Mouse (Mus musculus) ovary, postnatal 36 days (tissue): ENCODE results near the gene Coq8b.
A peak's percentile ranks its signal among the peaks of the same experiment; 100 is the strongest.
"Not testable (repeated sequence)": the region's sequence is repeated elsewhere in the genome, so short reads cannot be mapped to it uniquely, and the experiment has no call there.

ENCODE experiments used
- DNase-seq: peaks from one replicate; pipeline ENCODE4 v3.0.0; 2022; ENCODE audit warnings: low spot score, mixed read lengths

The Coq8b gene

DNA sequence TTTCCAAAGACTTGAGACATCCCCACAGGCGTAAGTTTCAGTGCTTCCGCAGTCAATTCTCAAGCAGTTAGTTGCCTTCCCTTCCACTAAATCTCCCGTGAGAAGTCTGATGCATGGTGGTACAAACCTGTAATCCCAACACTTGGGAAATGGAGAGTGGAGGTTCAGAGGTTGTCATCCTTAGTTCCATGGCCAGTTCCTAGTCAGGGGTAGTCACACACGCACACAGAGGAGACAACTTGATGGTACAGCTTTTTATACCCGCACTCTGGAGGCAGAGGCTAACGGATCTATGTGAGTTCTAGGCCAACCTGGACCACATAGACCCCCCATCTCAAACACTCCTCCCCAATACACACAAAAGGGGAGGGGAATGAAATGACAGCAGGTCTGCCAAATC lies 4.0 kb upstream of the Coq8b start:
- no peak for DNase-seq

DNA sequence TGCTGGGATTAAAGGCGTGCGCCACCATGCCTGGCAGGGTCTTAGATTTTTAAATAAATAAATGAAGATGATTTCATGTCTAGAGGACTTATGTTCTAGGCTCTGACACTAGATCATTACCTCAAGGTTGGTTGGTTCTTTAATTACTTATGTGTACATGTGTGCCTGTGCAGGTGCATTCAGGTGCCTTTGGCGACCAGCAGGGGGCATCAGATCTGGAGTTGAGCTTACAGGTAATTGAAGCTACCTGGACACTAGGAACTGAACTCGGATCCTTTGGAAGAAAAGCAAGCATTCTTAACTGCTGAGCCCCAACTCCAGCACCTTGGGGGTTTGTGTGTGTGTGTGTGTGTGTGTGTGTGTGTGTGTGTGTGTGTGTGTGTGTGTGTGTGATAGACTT lies 2.0 kb upstream of the Coq8b start:
- DNase-seq: no peak

DNA sequence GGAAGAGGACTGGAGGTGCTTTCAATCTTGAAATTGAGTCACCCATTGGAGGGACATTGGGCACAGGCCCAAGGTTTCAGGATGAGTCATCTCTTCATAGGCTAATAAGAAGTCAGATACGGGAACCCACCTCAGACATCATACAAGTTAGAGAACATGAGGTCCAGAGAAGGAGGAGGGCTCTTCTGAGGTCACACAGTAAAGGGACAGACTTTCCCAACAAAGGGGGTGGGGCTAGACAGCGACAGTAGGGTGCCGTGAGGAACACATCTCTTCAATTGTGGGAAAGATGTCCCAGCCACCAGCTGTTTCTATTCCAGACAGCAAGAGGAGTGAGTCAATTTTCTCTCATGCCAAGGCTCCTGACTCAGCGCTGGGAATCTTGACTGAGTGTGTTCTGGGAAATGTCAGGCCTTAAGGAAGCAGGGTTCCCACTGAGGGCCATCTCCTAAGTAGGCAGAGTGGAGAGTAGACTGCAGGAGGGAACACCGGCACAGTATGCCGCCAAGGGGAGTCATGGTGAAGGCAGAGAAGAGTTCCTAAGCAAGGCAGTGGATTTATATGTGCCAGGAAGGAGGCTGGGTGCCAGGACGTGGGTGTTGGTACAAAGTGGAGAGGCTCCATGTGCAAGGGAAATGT lies 1.0 kb upstream of the Coq8b start:
- no peak for DNase-seq

DNA sequence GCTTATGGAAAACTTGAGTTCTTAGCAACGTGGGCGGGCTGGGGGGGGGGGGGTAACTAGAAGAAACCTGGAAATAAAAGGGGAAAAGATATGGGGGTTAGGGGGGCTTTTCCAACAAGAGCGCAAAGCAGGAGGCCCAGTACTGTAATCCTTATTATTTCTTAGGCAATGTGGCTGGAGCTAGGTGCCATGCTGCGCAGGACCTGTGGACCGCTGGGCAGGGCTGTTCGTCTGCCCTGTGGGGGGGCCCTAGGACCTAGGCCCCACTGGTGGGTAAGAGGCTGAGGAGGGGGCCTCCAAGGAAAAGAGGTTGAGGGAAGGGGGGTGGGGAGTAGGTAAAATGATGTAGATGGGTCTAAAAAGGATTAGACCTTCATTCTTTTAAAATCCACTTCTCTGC lies 477 bp downstream of the Coq8b start:
- no peak for DNase-seq

DNA sequence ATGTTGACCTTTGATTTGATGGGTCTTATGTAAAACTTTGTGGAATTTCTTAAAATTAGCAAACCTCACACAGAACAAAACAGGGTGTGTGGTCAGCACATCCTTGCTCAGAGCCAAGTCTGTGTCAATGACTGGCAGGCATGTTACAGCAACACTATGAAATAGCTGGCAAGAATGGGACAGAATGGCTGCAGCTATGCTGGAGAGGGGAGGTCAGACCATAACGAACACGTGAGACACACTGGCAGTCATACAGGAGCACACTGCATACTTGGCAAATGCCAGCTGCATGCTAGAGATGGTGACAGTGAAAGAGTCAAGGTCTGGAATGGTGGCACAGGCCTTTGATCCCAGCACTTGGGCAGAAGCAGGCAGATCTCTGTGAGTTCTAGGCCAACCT lies 2.9 kb downstream of the Coq8b start:
- no peak for DNase-seq

DNA sequence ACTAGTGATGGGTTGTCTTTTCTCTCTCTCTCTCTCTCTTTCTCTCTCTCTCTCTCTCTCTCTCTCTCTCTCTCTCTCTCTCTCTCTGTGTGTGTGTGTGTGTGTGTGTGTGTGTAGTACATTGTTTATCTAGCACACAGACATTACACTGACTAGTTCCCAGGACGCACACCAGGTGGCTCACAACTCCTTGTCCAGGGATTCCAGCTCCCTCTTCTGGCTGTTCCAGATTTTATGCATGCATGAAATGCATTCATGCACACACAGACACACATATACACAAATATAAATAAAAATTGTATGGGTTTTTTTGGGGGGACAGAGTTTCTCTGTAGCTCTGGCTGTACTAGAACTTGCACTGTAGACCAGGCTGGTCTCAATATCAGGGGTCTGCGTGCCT lies 4.7 kb downstream of the Coq8b start:
- no peak for DNase-seq

DNA sequence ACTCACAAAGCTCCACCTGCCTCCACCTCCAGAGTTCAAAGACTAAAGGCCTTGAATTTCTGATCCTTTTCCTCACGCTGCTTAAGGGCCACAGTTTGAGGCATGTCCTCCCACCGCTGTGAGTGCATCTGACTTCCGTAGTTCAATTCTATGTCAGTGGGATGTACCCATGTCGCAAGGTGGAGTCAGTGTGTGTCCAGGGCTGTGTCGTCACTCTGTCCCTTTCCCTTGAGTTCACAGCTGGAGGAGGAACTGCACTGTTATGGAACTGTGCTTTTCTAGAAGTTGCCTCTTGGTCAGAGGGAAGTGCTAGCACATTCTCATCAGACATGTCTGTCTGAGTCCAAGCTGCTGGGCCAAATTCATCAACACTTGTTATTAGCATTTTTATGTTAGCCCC lies 5.7 kb downstream of the Coq8b start:
- no peak for DNase-seq

DNA sequence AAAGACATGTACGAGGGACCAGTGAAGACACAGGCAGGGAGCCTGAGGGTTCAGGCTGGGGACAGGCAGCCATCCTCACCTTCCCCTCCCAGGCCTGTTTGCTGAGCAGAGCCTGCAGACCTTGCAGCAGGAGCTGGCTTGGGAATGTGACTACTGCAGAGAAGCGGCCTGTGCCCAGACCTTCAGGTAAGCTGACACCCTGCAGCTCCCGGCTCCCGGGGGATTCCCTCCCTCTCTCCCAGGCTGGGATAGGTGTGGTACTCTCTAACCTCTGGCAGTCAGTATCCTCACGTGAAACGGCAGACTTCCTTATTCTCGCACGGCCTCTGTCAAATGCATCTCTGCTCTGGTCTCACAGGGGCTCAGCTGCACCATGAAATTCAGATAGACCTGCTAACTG lies 10.4 kb downstream of the Coq8b start:
- DNase-seq: no peak

DNA sequence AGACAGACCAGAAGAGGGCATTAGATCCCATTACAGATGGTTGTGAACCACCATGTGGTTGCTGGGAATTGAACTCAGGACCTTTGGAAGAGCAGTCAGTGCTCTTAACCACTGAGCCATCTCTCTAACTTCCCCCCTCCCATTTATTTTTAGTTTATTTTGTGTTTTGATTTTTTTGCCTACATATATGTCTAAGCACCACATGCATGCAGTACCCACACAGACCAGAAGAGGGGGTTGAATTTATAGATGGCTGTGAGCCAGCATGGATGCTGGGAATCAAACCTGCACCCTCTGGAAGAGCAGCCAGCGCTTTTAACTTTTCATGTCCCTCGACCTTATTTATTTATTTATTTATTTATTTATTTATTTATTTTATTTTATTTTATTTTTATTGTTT lies 11.3 kb downstream of the Coq8b start:
- DNase-seq: not testable (repeated sequence)

DNA sequence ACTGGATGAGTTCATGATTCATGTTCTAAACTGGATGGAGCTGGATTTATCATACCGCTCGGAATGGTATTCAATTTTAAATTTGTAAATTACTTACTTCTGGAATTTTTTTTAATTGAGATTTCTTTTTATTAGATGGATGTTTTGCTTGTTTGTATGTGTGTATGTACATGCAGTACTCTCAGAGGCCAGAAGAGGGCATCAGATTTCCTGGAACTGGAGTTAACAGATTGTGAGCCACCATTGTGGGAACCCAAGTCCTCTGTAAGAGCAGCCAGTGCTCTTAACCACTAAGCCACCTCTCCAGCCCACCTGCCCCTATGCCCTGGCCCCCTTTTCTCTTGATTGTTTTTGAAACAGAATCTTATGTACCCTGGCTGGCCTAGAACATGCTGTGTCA lies 16.3 kb downstream of the Coq8b start:
- DNase-seq: no peak

DNA sequence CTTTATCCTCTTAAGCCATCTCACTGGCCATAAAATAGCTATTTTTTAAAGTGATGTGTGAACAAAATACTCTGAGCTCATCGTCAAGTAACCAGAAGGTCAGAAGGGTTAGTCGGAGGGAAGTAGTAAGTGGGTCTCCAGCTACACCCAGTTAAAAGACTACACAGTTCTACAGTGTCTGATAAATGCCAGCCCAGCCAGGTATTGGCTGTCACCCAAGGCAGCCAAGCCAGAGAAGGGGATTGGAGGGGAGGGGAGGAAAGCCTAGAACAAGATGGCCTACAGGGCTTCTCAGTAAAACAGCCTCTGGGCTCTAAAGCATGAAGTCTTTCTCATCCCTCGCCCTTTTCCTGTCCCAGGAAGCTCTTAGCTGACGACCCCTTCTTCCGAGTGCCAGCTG lies 17.1 kb downstream of the Coq8b start:
- no peak for DNase-seq

DNA sequence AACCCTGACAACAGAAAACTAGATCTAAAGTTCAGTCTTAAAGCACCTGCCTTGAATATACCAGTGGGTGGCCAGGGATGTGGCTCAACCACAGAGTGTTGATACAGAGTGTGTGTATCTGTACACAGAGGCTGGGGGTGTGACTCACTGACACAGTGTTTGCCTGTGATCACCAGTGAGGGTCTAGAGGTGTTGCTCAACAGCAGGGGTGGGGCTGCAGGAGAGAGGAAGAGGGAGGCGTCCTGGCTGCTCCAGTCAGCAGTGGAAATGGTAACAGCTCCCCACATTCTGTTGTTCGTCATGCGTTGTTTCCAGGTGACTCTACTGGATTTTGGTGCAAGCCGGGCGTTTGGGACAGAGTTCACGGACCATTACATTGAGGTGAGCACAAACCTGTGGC lies 19.1 kb downstream of the Coq8b start:
- DNase-seq: no peak

DNA sequence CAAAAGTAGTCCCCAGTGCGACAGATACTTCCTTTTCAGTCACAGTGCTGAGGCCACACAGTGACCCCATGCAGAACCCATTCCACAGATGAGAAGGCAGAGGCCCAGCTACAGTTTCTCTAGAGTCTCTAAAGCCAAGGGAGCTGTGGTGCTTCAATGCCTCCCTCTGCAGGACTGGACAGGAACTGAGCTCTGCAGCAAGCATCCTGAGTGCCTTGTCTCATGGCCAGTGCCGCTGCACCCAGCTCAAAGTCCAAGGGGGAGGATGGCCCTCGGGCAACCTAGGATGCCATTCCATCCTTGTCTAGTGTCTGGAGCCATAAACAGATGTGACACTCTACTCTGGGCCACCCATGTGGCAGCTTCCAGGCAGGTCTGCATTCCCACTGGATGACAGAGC lies 22.9 kb downstream of the Coq8b start:
- no peak for DNase-seq

DNA sequence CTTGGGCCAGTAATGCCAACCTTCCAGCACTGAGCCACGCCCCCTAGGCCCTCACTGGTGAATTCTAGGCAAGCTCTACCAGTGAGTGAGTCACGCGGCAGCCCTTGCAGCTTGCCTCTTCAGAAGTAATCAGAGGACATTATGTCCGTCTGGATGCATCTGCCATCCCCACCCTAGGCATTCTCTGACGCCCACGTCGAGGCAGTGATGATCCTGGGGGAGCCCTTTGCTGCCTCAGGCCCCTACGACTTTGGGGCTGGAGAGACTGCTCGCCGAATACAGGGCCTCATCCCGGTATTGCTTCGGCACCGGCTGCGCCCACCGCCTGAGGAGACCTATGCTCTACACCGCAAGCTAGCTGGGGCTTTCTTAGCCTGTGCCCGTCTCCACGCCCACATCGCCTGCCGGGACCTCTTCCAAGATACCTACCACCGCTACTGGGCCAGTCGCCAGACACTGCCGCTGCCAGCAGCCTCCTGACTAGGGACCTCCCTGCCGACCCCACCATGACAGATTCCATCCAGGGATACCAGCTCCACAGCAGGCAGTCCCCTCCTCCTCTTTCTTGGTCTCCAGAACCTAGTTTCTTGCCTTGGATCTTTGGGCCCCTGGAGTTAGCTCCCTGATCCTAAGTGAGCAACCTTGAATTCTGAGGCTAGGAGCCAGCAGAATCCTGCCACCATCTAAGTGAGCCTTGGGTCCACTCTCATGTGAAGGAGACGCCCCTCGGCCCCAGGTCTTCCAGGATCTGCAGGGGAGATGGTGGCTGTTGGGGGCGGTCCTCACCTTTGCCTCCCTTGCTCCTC lies 24.4 kb downstream of the Coq8b start:
- DNase-seq: peak; percentile 71

DNA sequence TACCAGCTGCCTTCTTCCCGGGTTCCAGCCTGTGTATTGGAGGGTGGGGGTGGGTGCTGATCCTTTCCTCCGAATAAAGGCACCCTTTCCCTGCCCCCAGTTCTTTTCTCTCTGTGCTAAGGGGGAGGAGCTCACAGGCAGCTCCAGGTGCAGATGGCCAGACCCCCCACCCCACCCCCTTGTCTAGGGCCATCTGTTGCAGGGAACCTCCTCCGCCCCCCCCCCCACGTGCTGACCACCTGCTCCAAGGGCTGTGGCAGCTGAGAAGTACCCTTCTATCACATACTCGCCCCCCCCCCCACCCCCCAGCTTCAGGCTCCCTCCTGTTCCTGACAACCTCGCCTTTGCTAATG lies 25.0 kb downstream of the Coq8b start:
- DNase-seq: no peak

DNA sequence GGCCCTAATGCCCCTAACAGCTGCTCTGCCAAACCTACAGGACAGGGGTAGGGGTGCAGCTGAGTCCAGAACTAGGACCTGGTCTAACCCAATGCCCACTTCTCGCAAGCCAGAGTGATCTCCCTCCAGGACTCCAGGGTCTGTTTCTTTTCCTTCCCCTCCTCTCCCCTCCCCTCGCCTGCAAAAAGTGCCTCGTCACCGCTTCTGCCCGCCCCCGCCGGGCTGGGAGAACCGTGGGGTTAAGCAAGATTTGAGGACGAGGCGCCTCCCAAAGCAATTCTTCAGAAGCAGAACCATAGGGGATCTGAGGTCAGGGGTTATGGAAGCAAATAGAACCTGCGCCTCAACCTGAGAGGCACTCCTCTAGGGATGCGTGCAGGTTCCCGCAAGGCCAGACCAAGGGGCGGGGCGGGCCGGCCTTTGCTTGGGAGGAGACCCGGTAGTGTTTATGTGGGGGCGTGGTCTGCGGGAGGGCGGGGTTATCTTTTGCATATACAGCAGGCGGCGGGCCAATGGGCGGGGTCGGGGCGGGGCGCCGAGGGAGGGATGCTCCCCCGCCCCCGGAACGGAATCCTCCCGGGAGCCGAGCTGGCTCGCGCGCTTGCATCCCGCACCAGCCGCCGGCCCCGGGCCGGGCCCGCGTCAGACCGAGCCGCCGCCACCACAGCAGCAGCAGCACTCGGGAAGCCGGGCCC lies 25.5 kb downstream of the Coq8b start, which contains the start of gene Numbl:
Gene Numbl, plus strand, starts transcription at position 229 of the 695 bp plus-strand sequence.
- peak; percentile 93 for DNase-seq

DNA sequence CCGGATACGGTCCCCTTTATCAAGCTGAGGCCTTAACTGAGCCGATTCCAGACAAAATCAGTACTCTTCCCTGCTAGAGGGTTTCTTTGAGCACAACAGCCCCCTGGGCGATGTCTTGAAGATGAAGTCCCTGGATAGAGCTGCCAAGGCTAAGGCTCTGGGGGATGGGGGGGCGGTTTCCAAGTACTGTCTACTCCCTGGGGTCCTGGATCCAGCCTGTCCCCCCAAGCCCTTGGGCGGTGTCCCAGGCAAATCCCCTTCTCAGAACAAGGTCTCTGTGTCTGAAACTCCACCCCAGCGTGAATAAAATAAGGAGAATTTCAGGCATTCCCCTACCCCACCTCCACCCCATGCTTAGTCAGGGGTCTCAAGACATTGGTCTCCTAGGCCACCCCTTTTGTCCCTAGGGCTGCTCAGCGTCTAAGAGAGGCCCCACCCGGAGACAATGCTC lies 26.5 kb downstream of the Coq8b start:
- no peak for DNase-seq

DNA sequence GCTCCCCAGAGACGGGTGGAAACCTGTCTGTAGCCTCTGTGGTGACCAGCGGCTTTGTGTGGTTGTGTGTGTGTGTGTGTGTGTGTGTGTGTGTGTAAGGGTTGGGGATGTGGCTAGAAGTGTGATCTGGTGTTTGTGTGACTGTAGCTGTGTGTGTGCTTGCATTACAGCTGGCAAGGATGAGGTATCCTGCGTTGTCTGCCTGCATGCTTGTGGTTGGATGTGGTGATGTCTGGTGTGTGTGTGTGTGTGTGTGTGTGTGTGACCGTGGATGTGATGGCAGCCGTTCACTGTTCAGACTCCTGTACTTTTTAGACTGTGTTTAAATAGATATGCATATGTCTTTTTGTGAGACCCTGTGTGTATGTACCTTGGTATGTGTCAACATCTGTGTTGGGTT lies 26.9 kb downstream of the Coq8b start:
- no peak for DNase-seq

DNA sequence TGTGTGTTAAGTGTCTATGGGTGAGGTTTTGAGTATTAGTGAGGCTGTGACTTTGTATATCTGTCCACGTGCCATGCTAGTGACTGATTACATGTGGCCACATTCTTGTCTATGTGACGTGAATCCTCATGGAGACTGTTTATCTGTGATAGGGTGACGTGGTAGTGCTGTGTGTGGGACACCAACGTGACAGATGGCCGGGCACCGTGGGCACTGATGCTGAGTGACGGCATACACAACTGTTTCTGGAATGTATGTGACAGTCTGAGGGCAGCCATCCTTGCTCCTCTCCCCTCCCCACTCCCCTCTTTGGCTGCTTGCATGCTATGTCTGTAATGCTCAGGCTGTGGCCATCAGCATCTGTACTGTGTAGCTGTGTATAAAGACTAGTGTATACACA lies 28.0 kb downstream of the Coq8b start:
- no peak for DNase-seq

DNA sequence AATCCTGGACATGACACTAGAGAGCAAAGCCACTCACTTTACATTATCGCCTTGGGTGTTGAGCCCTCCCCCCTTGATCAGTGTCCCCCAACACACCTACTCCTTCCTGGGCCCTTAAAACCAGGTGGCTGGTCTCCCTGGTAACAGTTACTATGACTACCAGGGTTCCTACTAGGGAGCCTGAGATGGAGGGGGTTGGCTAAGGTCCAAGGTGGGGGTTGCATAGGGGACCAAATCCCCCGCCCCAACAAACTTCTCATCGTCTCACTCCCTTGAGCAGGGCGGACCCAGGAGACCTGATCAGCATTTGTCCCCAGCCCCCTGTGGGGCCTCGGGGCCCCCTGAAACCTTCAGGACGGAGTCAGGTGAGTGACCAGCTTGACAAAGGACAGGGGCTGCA lies 29.1 kb downstream of the Coq8b start:
- DNase-seq: no peak

DNA sequence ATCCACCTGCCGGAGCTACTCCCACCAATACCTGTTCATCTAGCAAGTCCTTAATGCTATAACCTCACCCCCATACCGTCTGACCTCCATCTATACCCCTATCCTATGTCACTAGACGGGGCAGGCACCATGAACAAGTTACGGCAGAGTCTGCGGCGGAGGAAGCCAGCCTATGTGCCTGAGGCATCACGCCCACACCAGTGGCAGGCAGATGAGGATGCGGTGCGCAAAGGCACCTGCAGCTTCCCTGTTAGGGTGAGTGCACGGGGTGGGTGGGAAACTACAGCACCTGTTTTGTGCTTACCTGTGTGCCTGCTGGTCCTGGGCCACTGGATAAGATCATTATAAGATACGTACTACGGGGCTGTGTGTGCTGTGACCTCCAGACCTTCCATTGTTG lies 31.9 kb downstream of the Coq8b start:
- DNase-seq: no peak

DNA sequence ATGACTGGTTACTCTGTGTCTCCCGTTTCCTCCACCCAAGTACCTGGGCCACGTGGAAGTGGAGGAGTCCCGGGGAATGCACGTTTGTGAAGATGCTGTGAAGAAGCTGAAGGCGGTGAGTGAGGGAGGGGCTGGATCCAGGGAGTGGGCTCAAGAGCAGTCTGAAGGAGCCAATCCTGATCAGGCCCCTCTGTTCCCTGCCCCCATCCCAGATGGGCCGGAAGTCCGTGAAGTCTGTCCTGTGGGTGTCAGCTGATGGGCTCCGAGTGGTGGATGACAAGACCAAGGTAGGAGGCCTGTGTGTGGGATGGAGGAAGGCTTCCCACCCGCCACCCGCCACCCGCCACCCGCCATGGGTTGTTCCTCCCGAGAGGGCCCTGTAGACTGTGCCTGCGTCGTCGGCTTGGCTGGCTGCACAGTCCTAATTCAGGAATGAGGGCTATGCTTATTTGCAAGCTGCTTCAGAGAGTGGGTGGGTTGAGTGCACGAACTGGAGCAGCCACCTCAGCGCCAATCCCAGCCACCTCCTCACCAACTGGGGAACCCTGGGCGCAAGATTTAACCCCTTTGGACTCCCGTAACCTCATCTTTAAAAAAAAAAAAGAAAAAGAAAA lies 33.8 kb downstream of the Coq8b start:
- DNase-seq: no peak

DNA sequence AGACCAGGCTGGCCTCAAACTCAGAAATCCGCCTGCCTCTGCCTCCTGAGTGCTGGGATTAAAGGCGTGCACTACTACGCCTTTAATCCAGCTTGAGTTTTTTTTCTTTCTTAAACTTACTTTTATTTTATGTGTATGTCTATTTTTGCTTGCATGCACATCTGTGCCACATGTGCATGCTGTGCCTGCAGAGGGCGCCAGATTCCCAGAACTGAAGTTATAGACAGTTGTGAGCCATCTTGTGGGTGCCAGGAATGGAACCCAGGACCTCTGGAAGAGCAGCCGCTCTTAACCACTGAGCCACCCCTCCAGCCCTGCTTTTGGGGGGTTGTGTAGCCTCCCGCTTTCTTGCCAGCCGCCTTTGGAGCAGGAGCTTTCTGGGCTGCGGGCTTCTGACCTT lies 38.6 kb downstream of the Coq8b start:
- DNase-seq: no peak
